Mouse (Mus musculus) thymus, adult 18-20 months (tissue): ENCODE results near the gene Slc35g3.

Experiments
- DNase-seq, 2 experiments: peaks; one replicate each; pipeline ENCODE4 v3.0.0; 2022; ENCODE audit warnings: mixed read lengths in 2 of 2

Gene Slc35g3

GRCm38 (mm10) chr11:69781828-69782227, 20.1 kb upstream of the Slc35g3 start:
- DNase-seq = no peak

GRCm38 (mm10) chr11:69778985-69779384, 17.2 kb upstream of the Slc35g3 start:
- no peak for DNase-seq

GRCm38 (mm10) chr11:69778258-69778982, 16.7 kb upstream of the Slc35g3 start:
- DNase-seq = no peak

GRCm38 (mm10) chr11:69777504-69778257, 15.9 kb upstream of the Slc35g3 start:
- no peak for DNase-seq

- no peak for DNase-seq
Observed at GRCm38 (mm10) chr11:69776488-69776887, 14.7 kb upstream of the Slc35g3 start.

GRCm38 (mm10) chr11:69775716-69776115, 13.9 kb upstream of the Slc35g3 start:
- no peak for DNase-seq

GRCm38 (mm10) chr11:69774961-69775360, 13.2 kb upstream of the Slc35g3 start:
- no peak for DNase-seq

GRCm38 (mm10) chr11:69767625-69767909, 5.8 kb upstream of the Slc35g3 start:
- no peak for DNase-seq

GRCm38 (mm10) chr11:69766872-69767624, 5.3 kb upstream of the Slc35g3 start:
- no peak for DNase-seq

GRCm38 (mm10) chr11:69766126-69766609, 4.4 kb upstream of the Slc35g3 start:
- peak; percentile 78 to 83 for DNase-seq

- DNase-seq = peak; percentile 30 to 47
Observed at GRCm38 (mm10) chr11:69765221-69766125, 3.7 kb upstream of the Slc35g3 start, which contains the start of gene Zbtb4. Gene Zbtb4, plus strand, starts transcription at chr11:69765912.

GRCm38 (mm10) chr11:69763551-69763950, 1.8 kb upstream of the Slc35g3 start:
- DNase-seq = no peak

- no peak for DNase-seq
Observed at GRCm38 (mm10) chr11:69760901-69761200, 917 bp downstream of the Slc35g3 start.

- DNase-seq = no peak
Observed at GRCm38 (mm10) chr11:69760160-69760900, 1.4 kb downstream of the Slc35g3 start.

GRCm38 (mm10) chr11:69758971-69759721, 2.6 kb downstream of the Slc35g3 start:
- DNase-seq = peak; percentile 68 to 84

- DNase-seq = peak; percentile 95
Observed at GRCm38 (mm10) chr11:69758478-69758970, 3.2 kb downstream of the Slc35g3 start, which contains the start of gene Polr2a. Gene Polr2a, minus strand, starts transcription at chr11:69758637.

- peak; percentile 90 to 91 for DNase-seq
Observed at GRCm38 (mm10) chr11:69758090-69758456, 3.7 kb downstream of the Slc35g3 start.

- no peak for DNase-seq
Observed at GRCm38 (mm10) chr11:69757303-69758089, 4.3 kb downstream of the Slc35g3 start.

GRCm38 (mm10) chr11:69754701-69755100, 7.1 kb downstream of the Slc35g3 start:
- no peak for DNase-seq

GRCm38 (mm10) chr11:69754233-69754632, 7.5 kb downstream of the Slc35g3 start:
- DNase-seq = no peak
